Mouse (Mus musculus): ENCODE data around the gene Ctnnd2.

Gene Ctnnd2

GRCm38 (mm10) chr15:30990421-30991252 is 818.2 kb downstream of the Ctnnd2 start:
- DNase-seq (ENCODE audit: low spot score in 2 of 2): no peak

- DNase-seq (ENCODE audit: low spot score in 2 of 2): no peak
These were observed 820.0 kb downstream of the Ctnnd2 start for GRCm38 (mm10) chr15:30992357-30992756.

GRCm38 (mm10) chr15:30992901-30993300 is 820.5 kb downstream of the Ctnnd2 start:
- DNase-seq (ENCODE audit: low spot score in 2 of 2): no peak

- no peak for DNase-seq (ENCODE audit: low spot score in 2 of 2)
These were observed 823.0 kb downstream of the Ctnnd2 start for GRCm38 (mm10) chr15:30995346-30995745.

- DNase-seq (ENCODE audit: low spot score in 2 of 2): no peak
These were observed 832.1 kb downstream of the Ctnnd2 start for GRCm38 (mm10) chr15:31004468-31004867.

GRCm38 (mm10) chr15:31004976-31005375 is 832.6 kb downstream of the Ctnnd2 start:
- DNase-seq (ENCODE audit: low spot score in 2 of 2): no peak

GRCm38 (mm10) chr15:31006050-31006824 is 833.8 kb downstream of the Ctnnd2 start:
- no peak for DNase-seq (ENCODE audit: low spot score in 2 of 2)

- DNase-seq (ENCODE audit: low spot score in 2 of 2): no peak
These were observed 834.4 kb downstream of the Ctnnd2 start for GRCm38 (mm10) chr15:31006825-31007157.

- no peak for DNase-seq (ENCODE audit: low spot score in 2 of 2)
These were observed 836.2 kb downstream of the Ctnnd2 start for GRCm38 (mm10) chr15:31008594-31008993.

- no peak for DNase-seq (ENCODE audit: low spot score in 2 of 2)
These were observed 848.4 kb downstream of the Ctnnd2 start for GRCm38 (mm10) chr15:31020769-31021168.

GRCm38 (mm10) chr15:31022012-31022411 is 849.6 kb downstream of the Ctnnd2 start:
- no peak for DNase-seq (ENCODE audit: low spot score in 2 of 2)

GRCm38 (mm10) chr15:31022497-31022896 is 850.1 kb downstream of the Ctnnd2 start:
- no peak for DNase-seq (ENCODE audit: low spot score in 2 of 2)

- DNase-seq (ENCODE audit: low spot score in 2 of 2): no peak
These were observed 851.4 kb downstream of the Ctnnd2 start for GRCm38 (mm10) chr15:31023766-31024165.

GRCm38 (mm10) chr15:31027448-31028230 is 855.2 kb downstream of the Ctnnd2 start:
- no peak for DNase-seq (ENCODE audit: low spot score in 2 of 2)

- DNase-seq (ENCODE audit: low spot score in 2 of 2): no peak
These were observed 872.6 kb downstream of the Ctnnd2 start for GRCm38 (mm10) chr15:31044983-31045382.

- no peak for DNase-seq (ENCODE audit: low spot score in 2 of 2)
These were observed 879.1 kb downstream of the Ctnnd2 start for GRCm38 (mm10) chr15:31051496-31051895.

GRCm38 (mm10) chr15:31056145-31056544 is 883.8 kb downstream of the Ctnnd2 start:
- no peak for DNase-seq (ENCODE audit: low spot score in 2 of 2)

GRCm38 (mm10) chr15:31058315-31058714 is 885.9 kb downstream of the Ctnnd2 start:
- DNase-seq (ENCODE audit: low spot score in 2 of 2): no peak

GRCm38 (mm10) chr15:31063734-31064133 is 891.3 kb downstream of the Ctnnd2 start:
- DNase-seq (ENCODE audit: low spot score in 2 of 2): no peak

GRCm38 (mm10) chr15:31068127-31068526 is 895.7 kb downstream of the Ctnnd2 start:
- no peak for DNase-seq (ENCODE audit: low spot score in 2 of 2)

GRCm38 (mm10) chr15:31070311-31070710 is 897.9 kb downstream of the Ctnnd2 start:
- no peak for DNase-seq (ENCODE audit: low spot score in 2 of 2)
